Mouse (Mus musculus): Measurements from ENCODE around the gene Lyrm4. TPM values are rescaled to one million over a fixed set of nuclear protein-coding genes. Genes with fewer than 3 reads are reported as not detected.

Lyrm4 gene
- 38.8 and 40.0 TPM in 2 replicates for polyA plus RNA-seq (2015; fragmentation: Nextera tagmentation; extraction: Ambion mirVana)

DNA sequence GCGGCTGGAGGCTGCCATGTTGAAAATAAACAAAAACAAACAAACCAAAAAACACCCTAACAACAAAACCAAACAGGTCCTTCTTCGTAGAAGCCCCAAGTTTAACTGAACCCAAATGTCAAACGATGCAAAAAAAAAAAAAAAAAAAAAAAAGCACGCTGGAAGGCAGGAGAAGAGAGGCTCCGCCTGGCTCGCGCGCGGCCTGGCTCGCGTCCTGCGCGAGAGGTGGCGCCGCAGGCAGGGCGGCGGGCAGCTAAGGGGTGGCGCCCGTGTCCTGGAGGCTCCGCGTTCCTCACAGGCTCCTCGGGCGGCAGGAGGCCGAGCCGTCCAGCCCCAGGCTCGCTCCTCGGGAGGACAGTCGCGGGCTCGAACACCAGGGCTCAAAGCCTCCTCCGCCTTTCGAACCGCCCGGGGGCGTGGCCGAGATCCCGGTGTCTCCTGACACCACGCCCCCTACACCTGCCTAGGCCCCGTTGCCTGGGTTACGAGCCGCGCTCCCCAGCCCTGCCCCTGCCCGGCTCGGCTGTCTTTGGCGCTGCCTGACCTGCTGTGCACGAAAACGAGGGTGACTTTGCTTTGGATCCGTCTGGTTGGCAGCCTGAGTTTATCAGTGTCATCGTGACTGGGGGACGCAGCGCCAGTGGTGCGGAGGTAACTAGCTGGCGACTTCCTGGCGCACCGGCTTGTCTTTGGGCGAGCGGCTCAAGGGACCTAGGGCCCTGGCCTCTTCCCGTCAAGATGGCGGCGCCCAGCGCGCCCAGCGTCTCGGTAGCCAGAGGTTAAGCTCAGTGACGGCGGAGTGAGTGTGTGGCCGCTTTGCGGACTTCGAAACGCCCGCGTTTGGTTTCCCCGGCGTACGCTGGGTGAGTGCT, at the start of gene Lyrm4, which contains the start of gene Fars2:
Lyrm4 (minus strand) TSS at position 384 of the 872 bp plus-strand sequence.
Fars2 (plus strand) TSS at position 270 of the 872 bp plus-strand sequence.
- Histone ChIP-seq H3K4me3 (ENCODE audit: low read length) (peak within 1 kb of the TSS; percentile 80), H3K9ac (ENCODE audit: low read depth, low read length) (peak within 1 kb of the TSS; percentile 85), H3K9me3 (ENCODE audit: control insufficient read depth, low read length) (no peaks in the 10 kb centered on the region), H3K36me3 (ENCODE audit: control insufficient read depth, insufficient read depth, low read length) (no peaks in the 10 kb centered on the region), H3K4me2 (ENCODE audit: low read length) (peak within 1 kb of the TSS; percentile 91), H3K27ac (ENCODE audit: low read depth, low read length) (peak within 1 kb of the TSS; percentile 99), H3K4me1 (ENCODE audit: control insufficient read depth, insufficient read depth, low read depth, low read length) (peaks cover 13% of the 10 kb centered on the region), H3K27me3 (replicated peaks; ENCODE audit: control insufficient read depth, insufficient read depth, low read length) (no peaks in the 10 kb centered on the region)
- ATAC-seq, result peak; percentile 99
- WGBS, result under 1% methylated on average over 66 of the region's 75 CpGs

- Histone ChIP-seq H3K4me3 (ENCODE audit: low read length) (no peak overlapping the region), H3K27me3 (replicated peaks; ENCODE audit: control insufficient read depth, insufficient read depth, low read length) (no peaks in the 10 kb centered on the region), H3K36me3 (ENCODE audit: control insufficient read depth, insufficient read depth, low read length) (no peaks in the 10 kb centered on the region), H3K4me1 (ENCODE audit: control insufficient read depth, insufficient read depth, low read depth, low read length) (no peaks in the 10 kb centered on the region), H3K4me2 (ENCODE audit: low read length) (no peak overlapping the region), H3K9me3 (ENCODE audit: control insufficient read depth, low read length) (no peaks in the 10 kb centered on the region), H3K27ac (ENCODE audit: low read depth, low read length) (no peak overlapping the region), H3K9ac (ENCODE audit: low read depth, low read length) (no peak overlapping the region)
- 94% methylated on average over 1 of the region's 1 CpGs for WGBS
- no peak for ATAC-seq
Observed at GRCm38 (mm10) chr13:36163898-36164297, 46.6 kb upstream of the Lyrm4 start.

DNA sequence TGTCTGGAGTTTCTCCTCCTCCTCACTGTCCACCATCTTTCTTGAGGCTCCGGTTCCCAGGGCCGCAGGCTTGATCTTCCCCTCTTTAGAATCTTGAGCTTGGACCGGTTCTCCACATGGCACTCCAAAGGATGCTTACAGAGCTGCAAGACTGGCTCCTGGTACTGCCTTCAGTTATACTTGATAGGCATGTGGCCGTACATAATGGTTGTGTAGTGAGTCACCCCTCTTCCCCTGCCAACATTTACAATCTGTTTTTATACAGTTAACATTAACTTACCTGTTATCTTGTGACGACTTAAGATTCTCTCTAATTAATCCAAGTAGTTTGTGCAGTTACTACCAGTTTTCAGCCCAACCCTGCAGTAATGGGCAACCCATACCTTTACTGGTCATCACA, 46.1 kb upstream of the Lyrm4 start:
- Histone ChIP-seq H3K27ac (ENCODE audit: low read depth, low read length) (no peak overlapping the region), H3K36me3 (ENCODE audit: control insufficient read depth, insufficient read depth, low read length) (no peaks in the 10 kb centered on the region), H3K4me3 (ENCODE audit: low read length) (no peak overlapping the region), H3K4me2 (ENCODE audit: low read length) (no peak overlapping the region), H3K27me3 (replicated peaks; ENCODE audit: control insufficient read depth, insufficient read depth, low read length) (no peaks in the 10 kb centered on the region), H3K9ac (ENCODE audit: low read depth, low read length) (no peak overlapping the region), H3K9me3 (ENCODE audit: control insufficient read depth, low read length) (no peaks in the 10 kb centered on the region), H3K4me1 (ENCODE audit: control insufficient read depth, insufficient read depth, low read depth, low read length) (no peaks in the 10 kb centered on the region)
- ATAC-seq, result no peak
- WGBS, result 95% methylated on average over 5 of the region's 5 CpGs

- WGBS, result 93% methylated on average over 7 of the region's 7 CpGs
- H3K27me3 ChIP-seq (replicated peaks; ENCODE audit: control insufficient read depth, insufficient read depth, low read length), result no peaks in the 10 kb centered on the region
- no peak overlapping the region for H3K27ac ChIP-seq (ENCODE audit: low read depth, low read length)
- H3K4me2 ChIP-seq (ENCODE audit: low read length), result no peak overlapping the region
- H3K36me3 ChIP-seq (ENCODE audit: control insufficient read depth, insufficient read depth, low read length), result no peaks in the 10 kb centered on the region
- no peaks in the 10 kb centered on the region for H3K4me1 ChIP-seq (ENCODE audit: control insufficient read depth, insufficient read depth, low read depth, low read length)
- H3K9ac ChIP-seq (ENCODE audit: low read depth, low read length), result no peak overlapping the region
- H3K4me3 ChIP-seq (ENCODE audit: low read length), result no peak overlapping the region
- ATAC-seq, result no peak
- no peaks in the 10 kb centered on the region for H3K9me3 ChIP-seq (ENCODE audit: control insufficient read depth, low read length)
Observed at GRCm38 (mm10) chr13:36156340-36156931, 39.1 kb upstream of the Lyrm4 start.

- 74% methylated on average over 5 of the region's 5 CpGs for WGBS
- H3K27ac ChIP-seq (ENCODE audit: low read depth, low read length), result no peak overlapping the region
- peaks cover 4% of the 10 kb centered on the region for H3K4me1 ChIP-seq (ENCODE audit: control insufficient read depth, insufficient read depth, low read depth, low read length)
- H3K4me2 ChIP-seq (ENCODE audit: low read length), result no peak overlapping the region
- no peak overlapping the region for H3K9ac ChIP-seq (ENCODE audit: low read depth, low read length)
- no peak overlapping the region for H3K4me3 ChIP-seq (ENCODE audit: low read length)
- H3K27me3 ChIP-seq (replicated peaks; ENCODE audit: control insufficient read depth, insufficient read depth, low read length), result no peaks in the 10 kb centered on the region
- H3K36me3 ChIP-seq (ENCODE audit: control insufficient read depth, insufficient read depth, low read length), result no peaks in the 10 kb centered on the region
- no peaks in the 10 kb centered on the region for H3K9me3 ChIP-seq (ENCODE audit: control insufficient read depth, low read length)
- ATAC-seq, result no peak
Observed at GRCm38 (mm10) chr13:36152728-36153498, 35.6 kb upstream of the Lyrm4 start.

DNA sequence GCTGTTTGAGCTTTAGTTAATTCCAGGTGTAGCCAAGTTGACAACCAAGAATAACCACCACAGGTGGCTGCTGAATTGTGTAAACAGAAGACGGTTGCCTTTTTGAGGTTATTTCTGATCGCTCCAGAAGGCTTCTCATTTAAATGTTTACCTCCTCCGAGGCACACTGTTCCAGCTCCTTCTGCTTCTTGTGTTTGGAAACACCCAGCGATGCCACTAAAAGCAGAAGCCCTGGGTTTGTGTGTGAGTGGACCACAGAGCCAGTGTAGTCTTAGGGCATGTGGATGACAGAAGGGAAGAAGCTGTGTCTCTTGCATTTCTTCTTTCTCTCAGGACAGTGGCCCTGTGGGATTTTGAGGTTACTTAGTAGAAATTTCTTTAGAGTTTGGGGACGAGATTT, 32.9 kb upstream of the Lyrm4 start:
- Histone ChIP-seq H3K27me3 (replicated peaks; ENCODE audit: control insufficient read depth, insufficient read depth, low read length) (no peaks in the 10 kb centered on the region), H3K9me3 (ENCODE audit: control insufficient read depth, low read length) (no peaks in the 10 kb centered on the region), H3K9ac (ENCODE audit: low read depth, low read length) (no peak overlapping the region), H3K4me2 (ENCODE audit: low read length) (no peak overlapping the region), H3K4me1 (ENCODE audit: control insufficient read depth, insufficient read depth, low read depth, low read length) (peaks cover 4% of the 10 kb centered on the region), H3K36me3 (ENCODE audit: control insufficient read depth, insufficient read depth, low read length) (no peaks in the 10 kb centered on the region), H3K4me3 (ENCODE audit: low read length) (no peak overlapping the region), H3K27ac (ENCODE audit: low read depth, low read length) (no peak overlapping the region)
- no peak for ATAC-seq
- 58% methylated on average over 5 of the region's 5 CpGs for WGBS

DNA sequence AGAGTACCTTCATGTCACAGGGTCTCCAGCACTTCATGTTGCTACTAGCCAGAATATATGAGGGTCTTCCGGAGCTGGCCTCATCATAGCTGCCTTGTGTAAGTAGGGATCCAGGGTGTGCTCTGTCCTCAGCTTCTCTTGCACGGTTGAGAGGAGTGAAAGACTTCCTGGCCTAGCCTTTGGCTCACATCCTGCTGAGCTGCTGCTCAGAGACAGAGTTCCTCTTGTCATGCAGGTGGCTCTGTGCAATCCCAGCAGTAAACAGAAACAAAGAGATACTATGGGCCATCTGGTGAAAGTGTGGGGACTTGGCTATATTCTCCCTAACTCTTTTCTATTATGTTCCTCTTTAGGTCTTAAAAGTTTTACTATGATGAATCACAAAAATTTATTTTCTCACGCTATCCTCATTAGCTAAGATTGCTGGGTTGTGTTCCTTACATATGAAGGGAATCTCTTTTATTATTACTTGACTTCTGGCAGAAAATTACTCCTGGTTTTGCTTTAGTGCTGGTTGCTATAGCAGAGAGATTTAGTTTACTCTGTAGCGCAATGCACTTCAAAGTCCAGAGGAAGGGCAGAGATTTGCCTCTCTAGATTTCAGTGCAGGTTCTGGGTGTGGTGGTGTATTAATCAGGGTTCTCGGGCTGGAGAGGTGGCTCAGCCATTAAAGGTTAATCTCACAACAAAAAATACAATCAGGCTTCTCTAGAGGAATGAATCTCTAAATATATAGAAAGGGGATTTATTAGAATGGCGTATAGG, 32.0 kb upstream of the Lyrm4 start:
- Histone ChIP-seq H3K9me3 (ENCODE audit: control insufficient read depth, low read length) (no peaks in the 10 kb centered on the region), H3K4me2 (ENCODE audit: low read length) (no peak overlapping the region), H3K27ac (ENCODE audit: low read depth, low read length) (0 out of 2 replicates have a peak overlapping the region, but pooled peaks have one; percentile 23), H3K9ac (ENCODE audit: low read depth, low read length) (no peak overlapping the region), H3K36me3 (ENCODE audit: control insufficient read depth, insufficient read depth, low read length) (no peaks in the 10 kb centered on the region), H3K4me3 (ENCODE audit: low read length) (no peak overlapping the region), H3K4me1 (ENCODE audit: control insufficient read depth, insufficient read depth, low read depth, low read length) (peaks cover 4% of the 10 kb centered on the region), H3K27me3 (replicated peaks; ENCODE audit: control insufficient read depth, insufficient read depth, low read length) (no peaks in the 10 kb centered on the region)
- peak; percentile 71 for ATAC-seq
- 51% methylated on average over 6 of the region's 6 CpGs for WGBS

DNA sequence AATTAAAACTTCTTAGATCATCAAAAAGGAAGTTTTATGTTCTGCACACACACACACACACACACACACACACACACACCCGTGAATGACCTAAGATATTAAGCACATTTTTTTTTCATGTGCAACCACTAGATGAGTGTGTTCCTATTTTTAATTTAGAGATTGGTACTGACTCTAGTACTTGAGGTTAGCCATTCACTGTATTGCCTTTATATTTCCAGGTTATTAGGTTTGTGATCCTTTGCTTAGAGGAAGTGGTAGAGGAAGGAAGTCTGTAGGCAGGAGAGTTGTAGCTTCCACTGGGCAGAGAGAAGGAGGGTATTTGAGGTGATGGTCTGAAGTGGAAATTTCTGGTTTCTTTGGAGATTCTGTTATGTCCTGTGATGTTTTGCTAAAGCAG, 28.3 kb upstream of the Lyrm4 start:
- Histone ChIP-seq H3K4me2 (ENCODE audit: low read length) (no peak overlapping the region), H3K4me3 (ENCODE audit: low read length) (no peak overlapping the region), H3K9ac (ENCODE audit: low read depth, low read length) (no peak overlapping the region), H3K27ac (ENCODE audit: low read depth, low read length) (no peak overlapping the region), H3K4me1 (ENCODE audit: control insufficient read depth, insufficient read depth, low read depth, low read length) (peaks cover 4% of the 10 kb centered on the region), H3K36me3 (ENCODE audit: control insufficient read depth, insufficient read depth, low read length) (no peaks in the 10 kb centered on the region), H3K27me3 (replicated peaks; ENCODE audit: control insufficient read depth, insufficient read depth, low read length) (no peaks in the 10 kb centered on the region), H3K9me3 (ENCODE audit: control insufficient read depth, low read length) (no peaks in the 10 kb centered on the region)
- no peak for ATAC-seq
- WGBS, result 94% methylated on average over 1 of the region's 1 CpGs

All from hindbrain, embryonic 16.5 days (tissue).